Mouse (Mus musculus): ENCODE measurements at regions not wholly inside any gene's neighbourhood (a gene's known extent, or its start where the extent isn't known, plus 50 kb on each side); places are given as distances from the start of the nearest gene placed in this dataset.

GRCm38 (mm10) chr17:52312043-52312442 lies 290.5 kb upstream of the Kcnh8 start:
- no peaks in the 10 kb centered on the region for H3K36me3 ChIP-seq (ENCODE audit: insufficient read depth)
- WGBS, result 90% methylated on average over 1 of the region's 1 CpGs
- no peak for ATAC-seq
- no peak for DNase-seq
- H3K27ac ChIP-seq (ENCODE audit: low read depth, low read length), result no peak overlapping the region
- no peak for TF ChIP-seq CTCF (IDR thresholded peaks at IDR 0.05; ENCODE audit: low read depth)
- no peaks in the 10 kb centered on the region for H3K4me1 ChIP-seq (ENCODE audit: insufficient read depth)
- no peaks in the 10 kb centered on the region for H3K9me3 ChIP-seq (ENCODE audit: low read length)
- H3K27me3 ChIP-seq (ENCODE audit: insufficient read depth, low read length), result no peaks in the 10 kb centered on the region
- H3K4me3 ChIP-seq (ENCODE audit: low read depth, low read length), result no peak overlapping the region
- no peak overlapping the region for H3K4me2 ChIP-seq (ENCODE audit: low read depth)
- H3K9ac ChIP-seq, result no peak overlapping the region

GRCm38 (mm10) chr17:52308789-52309188 lies 293.7 kb upstream of the Kcnh8 start:
- H3K4me2 ChIP-seq (ENCODE audit: low read depth), result no peak overlapping the region
- H3K9me3 ChIP-seq (ENCODE audit: low read length), result no peaks in the 10 kb centered on the region
- no peak overlapping the region for H3K27ac ChIP-seq (ENCODE audit: low read depth, low read length)
- H3K27me3 ChIP-seq (ENCODE audit: insufficient read depth, low read length), result no peaks in the 10 kb centered on the region
- TF ChIP-seq CTCF (IDR thresholded peaks at IDR 0.05; ENCODE audit: low read depth), result no peak
- no peak overlapping the region for H3K4me3 ChIP-seq (ENCODE audit: low read depth, low read length)
- ATAC-seq (no peak), DNase-seq (no peak)
- H3K4me1 ChIP-seq (ENCODE audit: insufficient read depth), result no peaks in the 10 kb centered on the region
- WGBS, result 75% methylated on average over 5 of the region's 5 CpGs
- no peaks in the 10 kb centered on the region for H3K36me3 ChIP-seq (ENCODE audit: insufficient read depth)
- no peak overlapping the region for H3K9ac ChIP-seq

DNA sequence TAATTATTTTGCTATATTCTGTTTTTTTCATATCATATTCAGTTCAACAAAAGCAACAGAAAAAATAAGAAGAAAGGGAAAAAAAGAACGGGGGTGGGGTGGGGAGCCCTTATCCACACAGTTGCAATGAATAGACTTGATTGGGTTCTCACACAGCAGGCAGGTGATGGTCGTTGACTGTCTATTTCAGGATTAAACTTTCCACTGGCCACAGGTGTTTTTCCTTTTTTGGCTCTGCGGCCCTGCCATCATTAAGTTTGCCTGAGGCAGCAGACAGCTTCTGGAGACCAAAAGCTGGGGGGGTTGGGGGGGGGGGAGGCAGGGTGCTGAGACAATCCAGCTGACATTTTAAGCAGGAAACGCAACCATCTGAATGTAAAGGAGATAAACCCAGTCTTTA lies 298.4 kb upstream of the Kcnh8 start:
- Histone ChIP-seq H3K36me3 (ENCODE audit: insufficient read depth) (no peaks in the 10 kb centered on the region), H3K4me1 (ENCODE audit: insufficient read depth) (no peaks in the 10 kb centered on the region), H3K4me3 (ENCODE audit: low read depth, low read length) (no peak overlapping the region), H3K9me3 (ENCODE audit: low read length) (no peaks in the 10 kb centered on the region), H3K9ac (no peak overlapping the region), H3K4me2 (ENCODE audit: low read depth) (no peak overlapping the region), H3K27me3 (ENCODE audit: insufficient read depth, low read length) (no peaks in the 10 kb centered on the region), H3K27ac (ENCODE audit: low read depth, low read length) (no peak overlapping the region)
- no peak for DNase-seq
- no peak for ATAC-seq
- no peak for TF ChIP-seq CTCF (IDR thresholded peaks at IDR 0.05; ENCODE audit: low read depth)
- 69% methylated on average over 4 of the region's 4 CpGs for WGBS

DNA sequence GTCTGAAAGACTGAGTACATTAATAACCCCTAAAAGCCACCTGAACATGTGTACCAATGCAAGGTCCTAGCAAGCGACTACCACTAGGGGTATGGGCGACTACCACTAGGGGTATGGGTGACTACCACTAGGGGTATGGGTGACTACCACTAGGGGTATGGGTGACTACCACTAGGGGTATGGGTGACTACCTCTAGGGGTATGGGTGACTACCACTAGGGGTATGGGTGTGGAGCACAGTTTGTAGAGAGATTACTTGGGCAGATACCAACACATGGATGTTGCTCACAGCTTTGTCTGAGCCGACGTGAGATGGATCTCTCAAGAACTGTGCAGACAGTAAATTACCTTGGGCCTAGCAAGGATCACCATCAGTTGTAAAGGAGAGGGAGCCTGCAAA lies 299.2 kb upstream of the Kcnh8 start:
- 0 out of 2 replicates have a peak, but pooled peaks have one; percentile 27 for TF ChIP-seq CTCF (IDR thresholded peaks at IDR 0.05; ENCODE audit: low read depth)
- 95% methylated on average over 4 of the region's 4 CpGs for WGBS
- no peak overlapping the region for H3K4me3 ChIP-seq (ENCODE audit: low read depth, low read length)

GRCm38 (mm10) chr17:52299769-52300168 lies 302.7 kb upstream of the Kcnh8 start:
- Histone ChIP-seq H3K9ac (no peak overlapping the region), H3K36me3 (ENCODE audit: insufficient read depth) (no peaks in the 10 kb centered on the region), H3K4me2 (ENCODE audit: low read depth) (no peak overlapping the region), H3K4me1 (ENCODE audit: insufficient read depth) (no peaks in the 10 kb centered on the region), H3K4me3 (ENCODE audit: low read depth, low read length) (no peak overlapping the region), H3K9me3 (ENCODE audit: low read length) (no peaks in the 10 kb centered on the region), H3K27me3 (ENCODE audit: insufficient read depth, low read length) (no peaks in the 10 kb centered on the region), H3K27ac (ENCODE audit: low read depth, low read length) (no peak overlapping the region)
- no peak for TF ChIP-seq CTCF (IDR thresholded peaks at IDR 0.05; ENCODE audit: low read depth)
- no peak for DNase-seq
- no peak for ATAC-seq
- 91% methylated on average over 4 of the region's 4 CpGs for WGBS

More for the DNA sequence above, 299.2 kb upstream of the Kcnh8 start:
- H3K9me3 ChIP-seq (ENCODE audit: low read length), result no peaks in the 10 kb centered on the region
- no peaks in the 10 kb centered on the region for H3K36me3 ChIP-seq (ENCODE audit: insufficient read depth)
- no peaks in the 10 kb centered on the region for H3K4me1 ChIP-seq (ENCODE audit: insufficient read depth)
- no peak for ATAC-seq
- no peak overlapping the region for H3K27ac ChIP-seq (ENCODE audit: low read depth, low read length)
- no peak overlapping the region for H3K9ac ChIP-seq
- DNase-seq, result no peak
- H3K4me2 ChIP-seq (ENCODE audit: low read depth), result no peak overlapping the region
- H3K27me3 ChIP-seq (ENCODE audit: insufficient read depth, low read length), result no peaks in the 10 kb centered on the region

DNA sequence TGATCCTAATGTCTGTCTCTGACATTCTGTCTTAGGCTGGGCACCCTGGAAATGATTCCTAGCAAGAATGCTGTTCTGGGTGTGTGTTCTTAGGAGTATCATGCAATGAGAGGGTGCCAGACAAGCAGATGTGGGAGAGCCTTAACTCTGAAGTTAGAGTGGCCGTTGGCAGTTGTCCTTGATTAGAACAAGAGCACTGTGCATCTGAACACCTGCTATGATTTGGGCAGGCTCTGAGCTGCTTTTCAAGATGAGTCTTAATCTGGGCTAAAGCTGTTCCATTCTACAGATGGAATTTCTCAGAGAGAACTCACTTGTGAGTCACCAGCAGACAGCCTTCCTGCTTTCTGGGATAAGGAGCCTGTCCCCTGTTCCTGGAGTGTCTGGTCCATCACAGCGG lies 317.1 kb upstream of the Kcnh8 start:
- ATAC-seq, result no peak
- DNase-seq, result no peak
- 90% methylated on average over 2 of the region's 2 CpGs for WGBS

DNA sequence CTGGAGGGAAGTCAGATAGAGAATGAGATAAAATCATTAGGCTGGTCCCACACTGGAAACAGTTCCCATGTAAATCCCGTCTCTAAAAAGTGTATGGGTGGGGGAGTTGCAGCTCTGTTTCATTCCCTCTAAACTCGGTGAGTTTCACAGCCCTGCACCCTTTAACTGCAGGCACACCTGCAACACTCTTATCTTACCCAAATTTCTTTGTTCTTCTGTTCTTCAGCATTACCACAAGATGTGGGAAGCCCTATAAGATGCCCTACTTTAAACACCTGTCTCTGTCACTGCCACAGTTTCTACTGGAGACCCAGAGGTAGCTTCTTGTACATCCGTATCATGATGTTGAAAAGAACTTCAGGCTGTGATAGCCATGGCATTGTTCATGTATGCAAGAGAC lies 320.2 kb upstream of the Kcnh8 start:
- Histone ChIP-seq H3K4me3 (ENCODE audit: low read depth, low read length) (no peak overlapping the region), H3K27me3 (ENCODE audit: insufficient read depth, low read length) (no peaks in the 10 kb centered on the region), H3K4me2 (ENCODE audit: low read depth) (no peak overlapping the region), H3K36me3 (ENCODE audit: insufficient read depth) (no peaks in the 10 kb centered on the region), H3K27ac (ENCODE audit: low read depth, low read length) (no peak overlapping the region), H3K4me1 (ENCODE audit: insufficient read depth) (no peaks in the 10 kb centered on the region), H3K9ac (no peak overlapping the region), H3K9me3 (ENCODE audit: low read length) (no peaks in the 10 kb centered on the region)
- WGBS, result 50% methylated on average over 3 of the region's 3 CpGs
- ATAC-seq (no peak), DNase-seq (no peak)
- no peak for TF ChIP-seq CTCF (IDR thresholded peaks at IDR 0.05; ENCODE audit: low read depth)

More for the DNA sequence above, 317.1 kb upstream of the Kcnh8 start:
- TF ChIP-seq CTCF (IDR thresholded peaks at IDR 0.05; ENCODE audit: low read depth), result no peak
- no peaks in the 10 kb centered on the region for H3K9me3 ChIP-seq (ENCODE audit: low read length)
- no peaks in the 10 kb centered on the region for H3K27me3 ChIP-seq (ENCODE audit: insufficient read depth, low read length)
- no peak overlapping the region for H3K9ac ChIP-seq
- H3K36me3 ChIP-seq (ENCODE audit: insufficient read depth), result no peaks in the 10 kb centered on the region
- H3K4me1 ChIP-seq (ENCODE audit: insufficient read depth), result no peaks in the 10 kb centered on the region
- H3K27ac ChIP-seq (ENCODE audit: low read depth, low read length), result no peak overlapping the region
- no peak overlapping the region for H3K4me2 ChIP-seq (ENCODE audit: low read depth)
- H3K4me3 ChIP-seq (ENCODE audit: low read depth, low read length), result no peak overlapping the region

GRCm38 (mm10) chr17:52278523-52278922 lies 324.0 kb upstream of the Kcnh8 start:
- DNase-seq, result no peak
- no peak for ATAC-seq
- Histone ChIP-seq H3K36me3 (ENCODE audit: insufficient read depth) (no peaks in the 10 kb centered on the region), H3K9me3 (ENCODE audit: low read length) (no peaks in the 10 kb centered on the region), H3K4me1 (ENCODE audit: insufficient read depth) (no peaks in the 10 kb centered on the region), H3K27ac (ENCODE audit: low read depth, low read length) (no peak overlapping the region), H3K4me3 (ENCODE audit: low read depth, low read length) (no peak overlapping the region), H3K27me3 (ENCODE audit: insufficient read depth, low read length) (no peaks in the 10 kb centered on the region), H3K4me2 (ENCODE audit: low read depth) (no peak overlapping the region), H3K9ac (no peak overlapping the region)
- no peak for TF ChIP-seq CTCF (IDR thresholded peaks at IDR 0.05; ENCODE audit: low read depth)
- 95% methylated on average over 4 of the region's 4 CpGs for WGBS

Data from forebrain, postnatal 0 days (tissue).